Mouse (Mus musculus): Measurements from ENCODE around the gene E4f1. TPM values are rescaled to one million over a fixed set of nuclear protein-coding genes. Genes with fewer than 3 reads are reported as not detected.
"Not testable (repeated sequence)": the region's sequence is repeated elsewhere in the genome, so short reads cannot be mapped to it uniquely, and the experiment has no call there.

The E4f1 gene
- polyA plus RNA-seq, 1 experiment from 2014 or later: 28.8 TPM

- Histone ChIP-seq H3K9ac (ENCODE audit: low read length) (no peak overlapping the region), H3K4me2 (ENCODE audit: low read depth, low read length) (no peak overlapping the region), H3K27ac (ENCODE audit: low read length) (no peak overlapping the region), H3K4me1 (replicated peaks; ENCODE audit: control insufficient read depth, insufficient read depth, low read length) (no peaks in the 10 kb centered on the region), H3K9me3 (ENCODE audit: control insufficient read depth, low read length) (no peaks in the 10 kb centered on the region), H3K4me3 (ENCODE audit: low read length) (no peak overlapping the region), H3K27me3 (ENCODE audit: control insufficient read depth, insufficient read depth, low read depth, low read length) (no peaks in the 10 kb centered on the region), H3K36me3 (ENCODE audit: control insufficient read depth, insufficient read depth, low read length) (no peaks in the 10 kb centered on the region)
- ATAC-seq (ENCODE audit: low read depth): no peak
- WGBS: 49% methylated on average over 6 of the region's 6 CpGs
Measured at GRCm38 (mm10) chr17:24463374-24464133, 6.6 kb downstream of the E4f1 start.

GRCm38 (mm10) chr17:24462932-24463331 is 7.2 kb downstream of the E4f1 start:
- 64% methylated on average over 1 of the region's 1 CpGs for WGBS
- Histone ChIP-seq H3K4me2 (ENCODE audit: low read depth, low read length) (no peak overlapping the region), H3K36me3 (ENCODE audit: control insufficient read depth, insufficient read depth, low read length) (no peaks in the 10 kb centered on the region), H3K27ac (ENCODE audit: low read length) (no peak overlapping the region), H3K4me1 (replicated peaks; ENCODE audit: control insufficient read depth, insufficient read depth, low read length) (no peaks in the 10 kb centered on the region), H3K9me3 (ENCODE audit: control insufficient read depth, low read length) (no peaks in the 10 kb centered on the region), H3K9ac (ENCODE audit: low read length) (no peak overlapping the region), H3K4me3 (ENCODE audit: low read length) (no peak overlapping the region), H3K27me3 (ENCODE audit: control insufficient read depth, insufficient read depth, low read depth, low read length) (no peaks in the 10 kb centered on the region)
- no peak for ATAC-seq (ENCODE audit: low read depth)

- Histone ChIP-seq H3K36me3 (ENCODE audit: control insufficient read depth, insufficient read depth, low read length) (no peaks in the 10 kb centered on the region), H3K4me3 (ENCODE audit: low read length) (no peak overlapping the region), H3K4me2 (ENCODE audit: low read depth, low read length) (no peak overlapping the region), H3K9ac (ENCODE audit: low read length) (no peak overlapping the region), H3K27ac (ENCODE audit: low read length) (no peak overlapping the region), H3K9me3 (ENCODE audit: control insufficient read depth, low read length) (no peaks in the 10 kb centered on the region), H3K4me1 (replicated peaks; ENCODE audit: control insufficient read depth, insufficient read depth, low read length) (no peaks in the 10 kb centered on the region), H3K27me3 (ENCODE audit: control insufficient read depth, insufficient read depth, low read depth, low read length) (no peaks in the 10 kb centered on the region)
- 64% methylated on average over 2 of the region's 2 CpGs for WGBS
- no peak for ATAC-seq (ENCODE audit: low read depth)
Measured at GRCm38 (mm10) chr17:24461580-24461979, 8.5 kb downstream of the E4f1 start.

- H3K9me3 ChIP-seq (ENCODE audit: control insufficient read depth, low read length); H3K9ac ChIP-seq (ENCODE audit: low read length); H3K36me3 ChIP-seq (ENCODE audit: control insufficient read depth, insufficient read depth, low read length); H3K27me3 ChIP-seq (ENCODE audit: control insufficient read depth, insufficient read depth, low read depth, low read length): not testable (repeated sequence)
- H3K4me1 ChIP-seq (replicated peaks; ENCODE audit: control insufficient read depth, insufficient read depth, low read length): peaks cover 11% of the 10 kb centered on the region
- H3K27ac ChIP-seq (ENCODE audit: low read length): peak overlapping the region; percentile 55
- peak overlapping the region; percentile 33; the same call in 1 of the 2 replicates for H3K4me3 ChIP-seq (ENCODE audit: low read length)
- ATAC-seq (ENCODE audit: low read depth): peak; percentile 5
- 51% methylated on average over 10 of the region's 10 CpGs for WGBS
- peak overlapping the region; percentile 40 for H3K4me2 ChIP-seq (ENCODE audit: low read depth, low read length)
Measured at GRCm38 (mm10) chr17:24455523-24456206, 14.4 kb downstream of the E4f1 start.

- Histone ChIP-seq H3K4me3 (ENCODE audit: low read length) (peak overlapping the region; percentile 89), H3K9me3 (ENCODE audit: control insufficient read depth, low read length) (no peaks in the 10 kb centered on the region), H3K27ac (ENCODE audit: low read length) (peak overlapping the region; percentile 99), H3K36me3 (ENCODE audit: control insufficient read depth, insufficient read depth, low read length) (peaks cover 4% of the 10 kb centered on the region; the same call in 1 of the 2 replicates), H3K9ac (ENCODE audit: low read length) (peak overlapping the region; percentile 91), H3K4me1 (replicated peaks; ENCODE audit: control insufficient read depth, insufficient read depth, low read length) (peaks cover 11% of the 10 kb centered on the region), H3K27me3 (ENCODE audit: control insufficient read depth, insufficient read depth, low read depth, low read length) (no peaks in the 10 kb centered on the region), H3K4me2 (ENCODE audit: low read depth, low read length) (peak overlapping the region; percentile 93)
- peak; percentile 95 for ATAC-seq (ENCODE audit: low read depth)
- under 1% methylated on average over 63 of the region's 67 CpGs for WGBS
Measured at GRCm38 (mm10) chr17:24454756-24455522, 15.2 kb downstream of the E4f1 start.

GRCm38 (mm10) chr17:24454218-24454755 is 15.8 kb downstream of the E4f1 start:
- 3% methylated on average over 14 of the region's 14 CpGs for WGBS

GRCm38 (mm10) chr17:24453372-24453771 is 16.7 kb downstream of the E4f1 start:
- Histone ChIP-seq H3K36me3 (ENCODE audit: control insufficient read depth, insufficient read depth, low read length) (peaks cover 13% of the 10 kb centered on the region), H3K9ac (ENCODE audit: low read length) (no peak overlapping the region), H3K4me1 (replicated peaks; ENCODE audit: control insufficient read depth, insufficient read depth, low read length) (peaks cover 11% of the 10 kb centered on the region), H3K9me3 (ENCODE audit: control insufficient read depth, low read length) (no peaks in the 10 kb centered on the region), H3K27me3 (ENCODE audit: control insufficient read depth, insufficient read depth, low read depth, low read length) (no peaks in the 10 kb centered on the region), H3K4me2 (ENCODE audit: low read depth, low read length) (peak overlapping the region; percentile 93; the same call in 1 of the 2 replicates), H3K27ac (ENCODE audit: low read length) (no peak overlapping the region), H3K4me3 (ENCODE audit: low read length) (no peak overlapping the region)
- WGBS: 70% methylated on average over 2 of the region's 2 CpGs
- ATAC-seq (ENCODE audit: low read depth): no peak

More at GRCm38 (mm10) chr17:24454218-24454755, 15.8 kb downstream of the E4f1 start:
- no peak for ATAC-seq (ENCODE audit: low read depth)
- Histone ChIP-seq H3K4me2 (ENCODE audit: low read depth, low read length) (peak overlapping the region; percentile 93), H3K9ac (ENCODE audit: low read length) (peak overlapping the region; percentile 91), H3K9me3 (ENCODE audit: control insufficient read depth, low read length) (no peaks in the 10 kb centered on the region), H3K27me3 (ENCODE audit: control insufficient read depth, insufficient read depth, low read depth, low read length) (no peaks in the 10 kb centered on the region), H3K4me3 (ENCODE audit: low read length) (peak overlapping the region; percentile 89), H3K4me1 (replicated peaks; ENCODE audit: control insufficient read depth, insufficient read depth, low read length) (peaks cover 11% of the 10 kb centered on the region), H3K36me3 (ENCODE audit: control insufficient read depth, insufficient read depth, low read length) (peaks cover 9% of the 10 kb centered on the region), H3K27ac (ENCODE audit: low read length) (peak overlapping the region; percentile 99)

GRCm38 (mm10) chr17:24451220-24451619 is 18.9 kb downstream of the E4f1 start:
- H3K4me3 ChIP-seq (ENCODE audit: low read length): no peak overlapping the region
- H3K9me3 ChIP-seq (ENCODE audit: control insufficient read depth, low read length): no peaks in the 10 kb centered on the region
- WGBS: 94% methylated on average over 6 of the region's 6 CpGs
- H3K27ac ChIP-seq (ENCODE audit: low read length): no peak overlapping the region
- no peak overlapping the region for H3K9ac ChIP-seq (ENCODE audit: low read length)
- H3K36me3 ChIP-seq (ENCODE audit: control insufficient read depth, insufficient read depth, low read length): peaks cover 29% of the 10 kb centered on the region
- H3K4me2 ChIP-seq (ENCODE audit: low read depth, low read length): no peak overlapping the region
- H3K27me3 ChIP-seq (ENCODE audit: control insufficient read depth, insufficient read depth, low read depth, low read length): no peaks in the 10 kb centered on the region
- no peak for ATAC-seq (ENCODE audit: low read depth)
- peaks cover 11% of the 10 kb centered on the region for H3K4me1 ChIP-seq (replicated peaks; ENCODE audit: control insufficient read depth, insufficient read depth, low read length)

GRCm38 (mm10) chr17:24449507-24449906 is 20.6 kb downstream of the E4f1 start:
- Histone ChIP-seq H3K4me1 (replicated peaks; ENCODE audit: control insufficient read depth, insufficient read depth, low read length) (peaks cover 11% of the 10 kb centered on the region), H3K9me3 (ENCODE audit: control insufficient read depth, low read length) (no peaks in the 10 kb centered on the region), H3K4me3 (ENCODE audit: low read length) (no peak overlapping the region), H3K36me3 (ENCODE audit: control insufficient read depth, insufficient read depth, low read length) (peaks cover 34% of the 10 kb centered on the region), H3K9ac (ENCODE audit: low read length) (no peak overlapping the region), H3K27ac (ENCODE audit: low read length) (no peak overlapping the region), H3K4me2 (ENCODE audit: low read depth, low read length) (no peak overlapping the region), H3K27me3 (ENCODE audit: control insufficient read depth, insufficient read depth, low read depth, low read length) (no peaks in the 10 kb centered on the region)
- ATAC-seq (ENCODE audit: low read depth): no peak
- 87% methylated on average over 6 of the region's 6 CpGs for WGBS
